Mouse (Mus musculus): ENCODE measurements around the gene Mindy4b-ps. TPM values are rescaled to one million over a fixed set of nuclear protein-coding genes. Genes with fewer than 3 reads are reported as not detected.

The Mindy4b-ps gene
- polyA plus RNA-seq, 1 experiment: 2.4 TPM

GRCm38 (mm10) chr3:58784219-58785092, 37.7 kb downstream of the Mindy4b-ps start:
- H3K27ac ChIP-seq (ENCODE audit: insufficient read depth, low read length): no peak overlapping the region
- WGBS: 36% methylated on average over 8 of the region's 8 CpGs
- TF ChIP-seq CTCF (IDR thresholded peaks at IDR 0.05; ENCODE audit: borderline replicate concordance, insufficient read depth, low read depth, low read length): no peak
- no peak for TF ChIP-seq POLR2A (IDR thresholded peaks at IDR 0.05; ENCODE audit: borderline replicate concordance, insufficient read depth, low read length)

GRCm38 (mm10) chr3:58783602-58784218, 38.4 kb downstream of the Mindy4b-ps start:
- 61% methylated on average over 8 of the region's 8 CpGs for WGBS
- H3K4me3 ChIP-seq (replicated peaks; ENCODE audit: insufficient read depth, low read depth, low read length): no peak overlapping the region
- no peak for DNase-seq
- no peak overlapping the region for H3K27ac ChIP-seq (ENCODE audit: insufficient read depth, low read length)
- no peaks in the 10 kb centered on the region for H3K27me3 ChIP-seq (ENCODE audit: control insufficient read depth, insufficient read depth, low read length)
- TF ChIP-seq POLR2A (IDR thresholded peaks at IDR 0.05; ENCODE audit: borderline replicate concordance, insufficient read depth, low read length) (no peak), CTCF (IDR thresholded peaks at IDR 0.05; ENCODE audit: borderline replicate concordance, insufficient read depth, low read depth, low read length) (no peak)
- peaks cover 13% of the 10 kb centered on the region for H3K4me1 ChIP-seq (ENCODE audit: control insufficient read depth, insufficient read depth, low read length)

More at GRCm38 (mm10) chr3:58784219-58785092, 37.7 kb downstream of the Mindy4b-ps start:
- H3K4me3 ChIP-seq (replicated peaks; ENCODE audit: insufficient read depth, low read depth, low read length): no peak overlapping the region
- H3K27me3 ChIP-seq (ENCODE audit: control insufficient read depth, insufficient read depth, low read length): no peaks in the 10 kb centered on the region
- DNase-seq: peak; percentile 44 to 60
- peaks cover 14% of the 10 kb centered on the region for H3K4me1 ChIP-seq (ENCODE audit: control insufficient read depth, insufficient read depth, low read length)

DNA sequence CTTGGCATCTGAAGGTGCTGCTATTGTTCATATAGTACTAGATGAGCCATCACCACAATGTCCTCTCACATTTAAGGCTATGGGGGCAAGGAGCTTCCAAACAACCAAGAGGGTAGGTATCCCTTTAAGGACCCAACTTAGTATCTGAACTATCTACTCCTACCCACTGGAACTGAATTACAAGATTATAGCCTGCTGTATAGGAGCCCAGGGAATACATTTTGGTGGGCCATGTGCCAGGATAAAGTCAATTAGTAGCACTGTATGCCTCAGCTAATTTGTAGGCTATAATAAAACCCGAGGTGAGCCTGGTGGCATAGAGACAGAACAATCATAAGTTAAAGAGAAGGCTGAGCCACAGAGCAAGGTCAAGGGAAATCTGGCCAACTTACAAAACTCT, 65.7 kb downstream of the Mindy4b-ps start:
- H3K4me3 ChIP-seq (replicated peaks; ENCODE audit: insufficient read depth, low read depth, low read length): no peak overlapping the region
- 24% methylated on average over 1 of the region's 1 CpGs for WGBS
- peaks cover 15% of the 10 kb centered on the region; the same call in 1 of the 2 replicates for H3K4me1 ChIP-seq (ENCODE audit: control insufficient read depth, insufficient read depth, low read length)
- TF ChIP-seq CTCF (IDR thresholded peaks at IDR 0.05; ENCODE audit: borderline replicate concordance, insufficient read depth, low read depth, low read length) (no peak), POLR2A (IDR thresholded peaks at IDR 0.05; ENCODE audit: borderline replicate concordance, insufficient read depth, low read length) (no peak)
- DNase-seq: no peak
- H3K27ac ChIP-seq (ENCODE audit: insufficient read depth, low read length): no peak overlapping the region
- H3K27me3 ChIP-seq (ENCODE audit: control insufficient read depth, insufficient read depth, low read length): no peaks in the 10 kb centered on the region

DNA sequence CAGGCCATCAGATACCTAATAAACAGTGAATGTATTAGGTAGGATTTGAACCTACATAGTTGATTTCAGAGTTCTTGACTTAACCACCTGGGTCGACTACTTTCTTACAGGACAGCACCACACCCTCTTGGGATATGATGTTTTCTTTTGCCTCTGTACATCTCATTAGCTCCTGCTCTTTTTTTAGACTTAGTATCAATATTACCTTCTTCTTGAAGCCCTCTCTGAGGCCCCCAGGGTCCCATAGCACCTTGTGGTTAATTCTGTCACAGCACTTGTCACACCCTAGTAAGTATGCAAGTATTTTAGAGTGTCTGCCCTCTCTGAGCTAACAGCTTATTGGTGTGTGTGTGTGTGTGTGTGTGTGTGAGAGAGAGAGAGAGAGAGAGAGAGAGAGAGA, 66.3 kb downstream of the Mindy4b-ps start:
- H3K27ac ChIP-seq (ENCODE audit: insufficient read depth, low read length): no peak overlapping the region
- TF ChIP-seq POLR2A (IDR thresholded peaks at IDR 0.05; ENCODE audit: borderline replicate concordance, insufficient read depth, low read length): no peak
- no peak for TF ChIP-seq CTCF (IDR thresholded peaks at IDR 0.05; ENCODE audit: borderline replicate concordance, insufficient read depth, low read depth, low read length)
- no peaks in the 10 kb centered on the region for H3K27me3 ChIP-seq (ENCODE audit: control insufficient read depth, insufficient read depth, low read length)
- no peak for DNase-seq
- 89% methylated on average over 1 of the region's 1 CpGs for WGBS
- H3K4me3 ChIP-seq (replicated peaks; ENCODE audit: insufficient read depth, low read depth, low read length): no peak overlapping the region
- peaks cover 15% of the 10 kb centered on the region; the same call in 1 of the 2 replicates for H3K4me1 ChIP-seq (ENCODE audit: control insufficient read depth, insufficient read depth, low read length)

DNA sequence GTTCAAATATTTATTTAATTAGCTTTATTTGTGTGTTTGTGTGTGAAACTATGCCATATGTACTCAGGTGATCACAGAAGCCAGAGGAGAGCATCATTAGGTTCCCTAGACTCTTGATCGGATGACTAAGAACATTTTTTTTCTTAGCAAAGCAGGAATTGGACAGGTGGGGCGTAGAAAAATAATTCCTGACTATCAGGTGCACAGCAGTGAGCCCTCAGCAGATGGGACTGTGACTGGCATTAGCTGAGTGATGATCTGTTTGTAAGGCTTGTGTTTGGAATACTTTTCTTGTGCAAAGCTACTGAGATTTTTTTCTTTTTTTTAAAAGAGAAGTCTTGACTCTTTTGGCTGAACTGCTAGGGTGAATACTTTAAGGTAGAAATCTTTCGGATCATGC, 67.8 kb downstream of the Mindy4b-ps start:
- DNase-seq: peak; percentile 23 to 56
- TF ChIP-seq CTCF (IDR thresholded peaks at IDR 0.05; ENCODE audit: borderline replicate concordance, insufficient read depth, low read depth, low read length) (no peak), POLR2A (IDR thresholded peaks at IDR 0.05; ENCODE audit: borderline replicate concordance, insufficient read depth, low read length) (no peak)
- peaks cover 15% of the 10 kb centered on the region; the same call in 1 of the 2 replicates for H3K4me1 ChIP-seq (ENCODE audit: control insufficient read depth, insufficient read depth, low read length)
- no peak overlapping the region for H3K4me3 ChIP-seq (replicated peaks; ENCODE audit: insufficient read depth, low read depth, low read length)
- H3K27ac ChIP-seq (ENCODE audit: insufficient read depth, low read length): no peak overlapping the region
- H3K27me3 ChIP-seq (ENCODE audit: control insufficient read depth, insufficient read depth, low read length): no peaks in the 10 kb centered on the region
- 37% methylated on average over 3 of the region's 3 CpGs for WGBS

GRCm38 (mm10) chr3:58751818-58752620, 70.1 kb downstream of the Mindy4b-ps start:
- H3K4me1 ChIP-seq (ENCODE audit: control insufficient read depth, insufficient read depth, low read length): peaks cover 15% of the 10 kb centered on the region; the same call in 1 of the 2 replicates
- H3K27ac ChIP-seq (ENCODE audit: insufficient read depth, low read length): peak overlapping the region; percentile 96
- TF ChIP-seq CTCF (IDR thresholded peaks at IDR 0.05; ENCODE audit: borderline replicate concordance, insufficient read depth, low read depth, low read length): no peak

DNA sequence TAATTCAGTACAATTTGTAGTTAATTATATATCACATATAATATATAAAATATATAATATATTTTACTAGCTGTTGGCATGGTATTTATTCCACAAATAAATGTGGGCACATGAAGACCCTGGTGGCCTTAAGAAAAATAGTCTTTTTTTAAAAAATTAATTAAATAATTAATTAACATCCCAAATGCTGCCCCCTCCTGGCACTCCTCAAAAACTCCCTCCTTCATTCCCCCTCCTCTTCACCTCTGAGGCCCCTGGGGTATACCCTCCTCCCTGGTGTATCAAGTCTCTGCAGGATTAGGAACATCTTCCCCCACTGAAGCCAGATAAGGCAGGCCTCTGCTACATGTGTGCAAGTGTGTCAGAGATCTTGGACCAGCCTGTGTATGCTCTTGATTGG, 73.4 kb downstream of the Mindy4b-ps start:
- Histone ChIP-seq H3K4me1 (ENCODE audit: control insufficient read depth, insufficient read depth, low read length) (peaks cover 11% of the 10 kb centered on the region; the same call in 1 of the 2 replicates), H3K27me3 (ENCODE audit: control insufficient read depth, insufficient read depth, low read length) (no peaks in the 10 kb centered on the region), H3K4me3 (replicated peaks; ENCODE audit: insufficient read depth, low read depth, low read length) (no peak overlapping the region), H3K27ac (ENCODE audit: insufficient read depth, low read length) (no peak overlapping the region)
- no peak for TF ChIP-seq POLR2A (IDR thresholded peaks at IDR 0.05; ENCODE audit: borderline replicate concordance, insufficient read depth, low read length)
- no peak for TF ChIP-seq CTCF (IDR thresholded peaks at IDR 0.05; ENCODE audit: borderline replicate concordance, insufficient read depth, low read depth, low read length)
- DNase-seq: no peak

More at GRCm38 (mm10) chr3:58751818-58752620, 70.1 kb downstream of the Mindy4b-ps start:
- Histone ChIP-seq H3K27me3 (ENCODE audit: control insufficient read depth, insufficient read depth, low read length) (no peaks in the 10 kb centered on the region), H3K4me3 (replicated peaks; ENCODE audit: insufficient read depth, low read depth, low read length) (no peak overlapping the region)
- peak; percentile 79 to 89 for DNase-seq
- 30% methylated on average over 8 of the region's 8 CpGs for WGBS
